Mouse (Mus musculus) C2C12 (cell line): Measurements from ENCODE around the gene Tnnc1.

ENCODE experiments used
- CEBPB ChIP-seq: IDR thresholded peaks from one replicate; pipeline ENCODE4 v1.6.1; 2011; ENCODE audit warnings: low read depth, mild to moderate bottlenecking, control low read depth, moderate library complexity
- CTCF ChIP-seq: IDR thresholded peaks from one replicate; pipeline ENCODE4 v1.5.1; 2011; ENCODE audit not compliant: control insufficient read depth, insufficient read depth, insufficient read length
- MAX ChIP-seq: IDR thresholded peaks from one replicate; pipeline ENCODE4 v1.6.1; 2011; ENCODE audit warnings: mild to moderate bottlenecking, control low read depth
- USF1 ChIP-seq: IDR thresholded peaks from one replicate; pipeline ENCODE4 v1.6.1; 2011; ENCODE audit warnings: low read depth, mild to moderate bottlenecking, control low read depth, moderate library complexity

- no peak for TF ChIP-seq CTCF
- TF ChIP-seq USF1, result no peak
- TF ChIP-seq CEBPB, result no peak
- TF ChIP-seq MAX, result no peak
These were observed 50.5 kb downstream of the Tnnc1 start for GRCm38 (mm10) chr14:31258476-31259050.
